Mouse (Mus musculus) liver, embryonic 14.5 days (tissue): ENCODE measurements around the gene Gm10974.

Experiments used
- CTCF ChIP-seq: IDR thresholded peaks from 2 replicates; pipeline ENCODE4 v1.5.1; 2016; ENCODE audit warnings: antibody characterized with exemption, low read depth, control low read depth
- EP300 ChIP-seq: IDR thresholded peaks from 2 replicates; pipeline ENCODE4 v1.6.1; 2016; ENCODE audit warnings: antibody characterized with exemption, low read depth

- TF ChIP-seq CTCF (no peak), EP300 (no peak)
Measured at GRCm38 (mm10) chr7:66340044-66340443, 25.7 kb upstream of the Gm10974 start.
